Mouse (Mus musculus): ENCODE data around the gene Sod1.
"Not testable (repeated sequence)": the region's sequence is repeated elsewhere in the genome, so short reads cannot be mapped to it uniquely, and the experiment has no call there.

The Sod1 gene

DNA sequence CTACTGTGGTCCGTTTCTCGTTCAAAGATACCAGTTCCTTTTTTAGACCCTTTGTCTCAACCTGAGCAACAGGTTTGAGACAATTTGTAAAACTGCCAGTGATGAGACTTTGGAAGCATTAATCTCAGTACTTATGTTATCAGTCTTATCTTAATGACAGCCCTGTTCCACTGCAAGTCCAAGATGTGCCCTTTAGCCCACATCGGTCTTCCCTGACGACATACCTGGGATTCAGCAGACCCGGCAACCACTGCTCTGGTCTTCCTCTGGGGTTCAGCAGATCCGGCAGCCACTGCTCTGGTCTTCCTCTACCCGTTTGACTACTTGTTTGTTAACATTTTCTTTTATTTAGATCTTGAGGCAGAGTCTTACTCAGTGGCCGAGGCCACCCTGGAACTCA lies 8.8 kb upstream of the Sod1 start:
- DNase-seq (ENCODE audit: low spot score) = no peak

GRCm38 (mm10) chr16:90213477-90214339 lies 6.8 kb upstream of the Sod1 start:
- DNase-seq (ENCODE audit: low spot score) = no peak

DNA sequence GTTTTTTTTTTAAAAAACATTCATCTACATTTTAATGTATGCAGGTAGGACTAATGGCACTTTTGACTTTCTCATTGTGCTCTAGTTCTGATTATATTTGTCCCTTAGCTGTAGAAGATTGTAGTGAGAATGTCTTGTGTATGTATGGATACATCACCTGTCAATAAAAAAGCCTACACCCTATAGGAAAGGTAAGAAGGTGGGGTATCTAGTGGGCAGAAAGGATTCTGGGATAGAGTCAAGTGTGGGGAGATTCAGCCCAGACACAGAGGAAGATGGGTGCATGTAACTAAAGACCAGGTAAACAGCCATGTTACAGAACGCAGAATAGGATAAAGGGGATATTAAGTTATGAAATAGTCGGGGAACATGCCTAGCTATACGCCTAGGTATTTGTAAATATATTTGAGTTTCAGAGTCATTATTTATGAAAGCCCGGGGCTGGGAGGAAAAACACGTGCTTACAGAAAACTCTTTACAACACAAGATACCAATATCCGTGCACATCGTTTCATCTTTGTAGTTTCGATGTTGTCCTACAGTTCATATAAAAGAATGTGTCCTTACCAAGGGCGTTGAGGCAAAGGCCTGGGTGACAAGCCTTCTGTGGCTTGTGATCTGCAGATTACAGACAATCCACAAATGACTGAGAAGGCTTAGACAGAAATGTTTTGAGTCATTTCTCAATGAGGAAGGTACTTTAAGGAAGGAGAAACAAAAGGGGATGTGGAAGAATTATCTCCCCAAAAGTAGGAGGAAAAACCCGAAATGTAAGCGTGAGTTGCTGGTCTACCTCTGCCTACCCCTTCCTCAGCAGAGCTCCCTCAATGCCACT lies 5.6 kb upstream of the Sod1 start:
- no peak for DNase-seq (ENCODE audit: low spot score)

- not testable (repeated sequence) for DNase-seq (ENCODE audit: low spot score)
These were observed 4.7 kb upstream of the Sod1 start for GRCm38 (mm10) chr16:90215879-90216278.

DNA sequence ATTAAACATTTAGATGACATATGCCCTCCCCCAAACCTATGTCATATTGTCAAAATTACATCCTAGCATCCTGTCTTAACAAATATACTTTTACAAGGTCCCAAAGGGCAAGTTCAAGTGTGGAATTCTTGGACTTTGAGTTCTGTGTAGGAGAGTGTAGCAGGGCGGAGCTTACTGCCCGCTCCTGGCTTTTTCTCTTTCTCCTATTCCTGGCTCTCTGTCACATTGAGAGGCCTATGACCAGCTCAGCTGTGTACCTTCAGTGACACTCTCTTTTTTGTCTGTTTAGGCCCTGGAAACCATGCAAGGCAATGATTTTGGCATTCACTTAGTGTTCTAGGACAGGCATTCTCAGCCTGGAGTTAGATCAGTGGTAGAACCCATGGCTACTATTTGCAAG lies 4.1 kb upstream of the Sod1 start:
- no peak for DNase-seq (ENCODE audit: low spot score)

DNA sequence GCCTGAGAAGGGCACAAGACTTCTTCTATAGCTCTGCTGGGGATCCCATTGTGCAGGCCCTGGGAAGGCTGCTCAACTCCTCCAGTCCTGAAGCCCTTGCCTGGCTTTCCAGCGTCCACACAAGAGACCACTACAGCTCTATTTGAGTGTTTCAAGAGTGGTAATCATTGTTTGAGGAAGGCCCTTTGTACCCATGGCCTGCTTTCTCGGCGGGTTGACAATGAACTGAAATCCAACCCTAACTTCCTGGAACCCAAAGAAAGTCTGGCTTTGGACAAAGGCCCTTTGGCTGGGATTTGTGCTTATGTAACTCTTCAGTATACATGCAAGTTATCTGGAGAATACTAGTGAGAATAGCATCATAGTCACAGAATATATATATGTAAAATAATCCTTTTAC lies 3.2 kb upstream of the Sod1 start:
- no peak for DNase-seq (ENCODE audit: low spot score)

- no peak for DNase-seq (ENCODE audit: low spot score)
These were observed 2.6 kb upstream of the Sod1 start for GRCm38 (mm10) chr16:90217926-90218325.

DNA sequence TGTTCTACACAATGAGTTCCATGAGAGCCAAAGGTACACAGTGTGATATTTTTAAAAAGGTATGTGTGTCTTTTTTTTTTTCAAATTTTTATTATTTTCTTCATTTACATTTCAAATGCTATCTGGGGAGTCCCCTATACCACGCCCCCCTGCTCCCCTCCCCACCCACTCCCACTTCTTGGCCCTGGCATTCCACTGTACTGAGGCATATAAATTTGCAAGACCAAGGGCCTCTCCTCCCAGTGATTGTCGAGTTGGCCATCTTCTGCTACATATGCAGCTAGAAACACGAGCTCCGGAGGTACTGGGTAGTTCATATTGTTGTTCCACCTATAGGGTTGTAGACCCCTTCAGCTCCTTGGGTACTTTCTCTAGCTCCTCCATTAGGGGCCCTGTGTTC lies 1.1 kb upstream of the Sod1 start:
- DNase-seq (ENCODE audit: low spot score) = not testable (repeated sequence)

- no peak for DNase-seq (ENCODE audit: low spot score)
These were observed 408 bp downstream of the Sod1 start for GRCm38 (mm10) chr16:90220892-90221431.

- DNase-seq (ENCODE audit: low spot score) = no peak
These were observed 1.0 kb downstream of the Sod1 start for GRCm38 (mm10) chr16:90221441-90222070.

GRCm38 (mm10) chr16:90229897-90230296 lies 9.3 kb downstream of the Sod1 start:
- no peak for DNase-seq (ENCODE audit: low spot score)

DNA sequence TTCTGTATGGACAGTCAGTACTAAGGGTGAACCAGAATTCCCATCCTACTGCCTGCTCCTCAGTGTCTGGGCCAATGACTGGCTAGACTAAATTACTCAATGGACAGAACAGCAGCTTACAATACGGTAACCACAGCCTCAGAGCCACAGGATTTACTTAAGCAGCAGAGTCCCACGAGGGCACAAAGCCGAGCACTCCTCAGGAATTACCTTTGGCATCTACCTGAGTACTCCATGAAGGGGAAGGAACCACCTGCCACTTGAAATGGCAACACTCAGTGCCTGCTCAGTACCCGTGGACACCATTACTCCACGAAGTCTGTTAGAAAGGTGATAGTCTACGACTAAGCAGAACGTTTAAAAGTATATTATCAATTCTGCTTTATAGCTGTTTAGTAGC lies 10.7 kb downstream of the Sod1 start:
- no peak for DNase-seq (ENCODE audit: low spot score)

GRCm38 (mm10) chr16:90233702-90234101 lies 13.1 kb downstream of the Sod1 start:
- no peak for DNase-seq (ENCODE audit: low spot score)

DNA sequence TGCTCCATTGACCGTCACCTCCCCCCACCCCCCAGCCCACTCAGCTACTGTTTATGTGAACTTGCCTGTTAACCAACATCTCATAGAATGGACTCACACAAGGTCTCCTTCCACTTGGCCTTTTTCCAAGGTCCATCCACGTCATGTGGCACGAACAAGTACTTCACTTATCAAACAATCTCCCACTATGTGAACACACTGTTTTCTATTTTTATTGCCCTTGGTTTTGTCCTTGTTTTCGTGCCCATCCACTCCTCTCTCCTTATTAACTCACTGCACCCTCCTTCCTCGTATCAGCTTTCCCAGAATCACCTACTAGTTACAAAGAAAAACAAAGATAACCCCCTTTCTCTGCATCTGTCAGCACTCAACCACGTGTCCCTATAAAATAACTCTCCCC lies 14.1 kb downstream of the Sod1 start:
- no peak for DNase-seq (ENCODE audit: low spot score)

DNA sequence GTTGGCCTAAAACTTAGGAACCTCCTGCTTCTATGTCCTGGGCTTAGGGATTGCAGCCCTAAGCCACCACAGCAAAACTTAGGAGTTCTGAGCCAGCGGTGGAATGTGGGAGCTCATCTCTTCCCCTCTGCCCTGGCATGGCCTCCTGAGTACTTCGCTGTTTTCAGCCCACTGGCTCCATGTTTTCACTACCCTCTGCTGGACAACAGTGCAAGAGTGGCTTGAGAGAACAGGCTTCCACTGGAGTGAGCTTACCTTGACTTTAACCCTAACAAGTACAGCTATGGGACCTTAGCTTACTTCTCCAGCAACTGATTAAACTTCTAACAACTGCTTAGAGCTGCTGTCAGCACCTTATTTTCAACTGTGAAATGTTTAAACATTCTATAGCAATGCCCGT lies 14.6 kb downstream of the Sod1 start:
- DNase-seq (ENCODE audit: low spot score) = no peak

DNA sequence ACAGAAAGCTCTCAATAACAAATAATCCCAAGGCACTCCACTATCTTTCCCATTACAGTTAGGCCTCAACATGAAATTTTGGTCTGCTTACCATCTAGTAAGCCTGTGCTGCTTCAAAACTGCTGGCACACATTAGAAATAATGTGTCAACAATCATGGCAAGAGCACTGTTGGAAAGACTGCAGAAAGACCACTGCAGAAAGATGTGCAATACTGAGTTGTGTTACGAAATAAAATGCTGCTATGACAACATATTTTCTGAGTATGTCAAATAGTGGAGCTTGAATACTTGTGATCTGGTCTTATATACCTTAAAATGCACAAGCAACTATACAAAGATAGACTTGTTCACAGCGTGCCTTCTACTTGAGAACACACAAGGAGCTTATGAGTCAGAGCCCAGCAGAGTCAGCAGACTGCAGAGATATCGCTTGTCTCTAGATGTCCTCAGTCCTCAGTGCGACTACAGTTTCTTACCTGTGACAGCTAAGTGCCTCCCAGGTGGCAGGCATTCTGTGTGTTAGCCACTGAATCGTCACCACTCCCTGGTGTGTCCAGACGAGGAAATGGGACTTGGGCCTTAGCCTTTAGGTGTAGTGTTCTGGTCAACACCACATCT lies 18.7 kb downstream of the Sod1 start:
- no peak for DNase-seq (ENCODE audit: low spot score)

- DNase-seq (ENCODE audit: low spot score) = no peak
These were observed 21.3 kb downstream of the Sod1 start for GRCm38 (mm10) chr16:90241875-90242274.

- no peak for DNase-seq (ENCODE audit: low spot score)
These were observed 22.1 kb downstream of the Sod1 start for GRCm38 (mm10) chr16:90242426-90243304.

DNA sequence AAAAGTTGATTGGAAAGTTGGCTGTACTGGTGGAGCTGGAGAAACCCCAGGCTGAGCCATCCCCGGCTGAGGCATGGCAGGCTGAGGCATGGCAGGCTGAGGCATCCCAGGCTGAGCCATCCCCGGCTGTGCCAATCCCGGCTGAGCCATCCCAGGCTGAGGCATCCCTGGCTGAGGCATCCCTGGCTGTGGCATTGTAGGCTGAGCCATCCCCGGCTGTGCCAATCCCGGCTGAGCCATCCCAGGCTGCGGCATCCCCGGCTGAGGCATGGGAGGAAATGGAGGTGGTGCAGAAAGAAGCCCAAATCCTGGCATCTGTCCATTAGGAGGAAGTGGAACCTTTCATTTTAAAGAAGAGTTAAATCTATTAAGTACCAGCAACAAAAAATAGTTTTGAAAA lies 29.5 kb downstream of the Sod1 start:
- DNase-seq (ENCODE audit: low spot score) = no peak

DNA sequence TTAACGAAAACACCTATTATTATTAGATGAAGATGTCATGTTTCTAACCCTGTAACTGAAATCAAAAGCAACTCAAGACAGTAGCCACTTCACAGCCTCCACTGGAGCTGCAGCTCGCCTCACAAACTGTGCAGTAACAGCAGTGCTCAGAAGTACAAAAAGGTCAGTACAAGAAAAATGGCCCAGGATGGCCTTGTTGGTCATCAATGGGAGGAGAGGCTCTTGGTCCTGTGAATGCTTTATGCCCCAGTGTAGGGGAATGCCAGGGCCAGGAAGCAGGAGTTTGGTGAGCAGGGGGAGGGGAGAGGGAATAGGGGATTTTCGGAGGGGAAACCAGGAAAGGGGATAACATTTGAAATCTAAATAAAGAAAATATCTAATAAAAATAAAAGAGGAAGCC lies 30.7 kb downstream of the Sod1 start:
- DNase-seq (ENCODE audit: low spot score) = not testable (repeated sequence)

DNA sequence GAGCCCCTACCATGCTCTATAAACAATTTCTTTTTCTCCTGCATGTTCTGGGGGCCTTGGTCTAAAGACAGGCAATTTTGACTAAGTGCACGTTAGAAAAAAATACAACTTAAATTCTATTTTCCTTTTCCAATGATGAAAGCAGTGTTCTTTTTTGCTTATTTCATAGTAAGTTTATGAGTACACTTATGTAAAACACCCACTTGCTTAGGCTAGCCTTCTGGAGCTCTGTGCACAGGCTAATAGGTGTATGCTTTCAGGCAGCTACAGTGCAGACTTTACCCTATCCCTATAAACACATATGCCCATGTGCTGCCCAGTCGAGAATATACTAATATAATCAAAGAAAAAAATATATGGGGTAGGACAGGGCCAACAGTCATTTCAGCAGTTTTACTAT lies 32.0 kb downstream of the Sod1 start:
- DNase-seq (ENCODE audit: low spot score) = no peak

All from ovary, postnatal 14 days (tissue).